Mouse (Mus musculus): ENCODE results near the gene Hoxc5.

Gene Hoxc5

DNA sequence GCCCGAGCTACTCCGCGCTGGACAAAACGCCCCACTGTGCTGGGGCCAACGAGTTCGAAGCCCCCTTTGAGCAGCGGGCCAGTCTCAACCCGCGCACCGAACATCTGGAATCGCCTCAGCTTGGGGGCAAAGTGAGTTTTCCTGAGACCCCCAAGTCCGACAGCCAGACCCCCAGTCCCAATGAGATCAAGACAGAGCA lies at the start of gene Hoxc5:
TSS of gene Hoxc5 (plus strand) at position 132 of the 199 bp plus-strand sequence.
- DNase-seq (ENCODE audit: low read depth) = no peak

DNA sequence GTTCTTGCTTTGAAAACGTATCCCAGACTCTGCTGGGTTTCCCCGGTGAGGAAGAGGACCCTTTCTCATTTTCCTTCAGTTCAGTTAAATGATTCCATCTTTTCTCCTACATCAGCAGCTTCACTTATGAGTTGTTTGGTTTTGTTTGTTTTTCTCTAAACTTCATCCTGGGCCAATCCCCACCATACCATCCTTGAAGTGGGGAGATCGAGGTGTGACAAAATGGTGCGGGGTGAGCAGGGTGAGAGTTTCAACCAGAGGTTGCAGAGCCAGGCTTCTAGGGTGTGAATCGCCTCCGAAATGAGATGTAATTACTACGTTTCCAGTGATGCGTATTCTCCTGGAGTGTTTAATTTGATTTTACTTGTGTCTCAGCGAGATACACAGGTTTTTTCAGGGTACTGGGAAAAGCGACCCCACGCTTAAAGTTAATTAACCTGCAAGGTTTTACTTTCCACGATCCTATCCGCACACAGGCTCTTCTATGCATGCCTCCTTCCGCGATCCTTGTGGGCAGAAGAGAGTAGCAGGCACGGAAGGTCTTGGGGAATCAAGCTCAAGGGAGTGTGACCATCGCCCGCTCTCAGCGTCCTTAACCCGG lies 49.2 kb upstream of the Hoxc5 start:
- no peak for DNase-seq (ENCODE audit: low read depth)

DNA sequence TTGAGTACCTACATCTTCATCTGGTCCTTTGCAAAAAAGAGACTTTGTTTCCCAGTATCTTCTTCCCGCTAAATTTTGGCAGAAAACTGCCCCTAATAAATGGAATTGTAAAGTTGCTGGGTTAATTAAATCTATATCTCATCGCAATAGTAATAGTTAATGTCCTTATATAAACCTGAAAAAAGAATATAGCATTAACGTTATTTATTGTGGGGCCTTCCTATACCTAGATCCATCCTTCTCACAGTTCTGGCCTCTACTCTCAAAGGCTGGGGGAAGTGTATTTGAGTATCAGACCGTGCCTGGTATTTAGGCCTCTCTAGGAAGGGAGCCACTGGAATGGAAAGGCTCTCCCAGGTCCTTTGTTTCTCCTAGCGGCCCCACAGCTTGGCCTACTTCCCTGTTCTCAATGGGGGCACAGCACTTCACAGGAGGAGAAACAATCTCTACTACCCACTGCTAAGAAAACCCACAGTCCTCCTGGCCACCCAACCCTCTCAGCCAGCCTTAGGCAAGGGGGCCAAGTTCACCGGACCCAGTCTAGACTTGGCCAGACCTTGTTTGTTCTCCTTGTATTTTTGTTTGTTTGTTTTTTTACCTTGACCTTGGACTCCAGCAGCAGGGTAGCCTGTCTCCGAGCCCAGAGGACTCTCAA lies 48.5 kb upstream of the Hoxc5 start:
- no peak for DNase-seq (ENCODE audit: low read depth)

DNA sequence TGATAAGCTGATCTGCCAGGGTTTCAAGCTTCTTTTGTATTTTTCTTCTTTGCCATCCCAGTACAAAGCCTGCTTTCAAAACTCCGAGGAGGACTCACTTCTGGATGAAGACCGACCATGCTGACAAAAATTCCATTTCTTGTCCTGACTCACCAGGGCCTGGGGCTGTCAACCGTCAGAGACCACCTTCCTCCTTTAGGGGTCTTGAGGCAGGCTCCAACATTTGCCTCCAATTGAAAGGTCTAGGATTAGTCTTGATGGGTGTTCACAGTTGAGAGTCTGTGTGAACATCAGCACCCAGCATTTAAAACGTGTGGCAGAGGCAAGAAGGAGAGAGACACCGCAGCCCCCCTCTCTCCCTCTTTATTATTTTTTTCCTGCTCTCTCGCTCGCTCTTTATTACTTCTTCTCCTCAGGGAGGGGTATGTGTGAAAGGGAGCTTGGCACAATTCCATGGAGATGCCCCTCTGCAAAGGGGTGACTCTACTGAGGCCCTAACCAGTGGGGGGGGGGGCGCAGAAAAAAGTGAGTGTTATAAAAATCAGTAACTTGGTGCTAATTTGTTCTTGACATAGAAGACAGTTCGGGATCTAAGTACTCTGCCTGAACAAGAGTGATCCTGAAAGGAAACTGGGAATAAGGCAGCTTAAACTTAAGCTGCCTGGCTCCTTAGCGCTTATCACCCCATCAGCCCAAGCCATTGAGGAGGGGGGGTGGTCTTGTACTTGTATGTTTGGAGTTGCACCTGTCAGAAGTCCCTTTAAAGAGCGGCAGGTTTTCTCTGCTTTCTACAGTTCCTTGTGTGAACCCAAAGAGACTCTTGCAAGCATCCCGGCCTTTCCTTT lies 47.7 kb upstream of the Hoxc5 start:
- no peak for DNase-seq (ENCODE audit: low read depth)

DNA sequence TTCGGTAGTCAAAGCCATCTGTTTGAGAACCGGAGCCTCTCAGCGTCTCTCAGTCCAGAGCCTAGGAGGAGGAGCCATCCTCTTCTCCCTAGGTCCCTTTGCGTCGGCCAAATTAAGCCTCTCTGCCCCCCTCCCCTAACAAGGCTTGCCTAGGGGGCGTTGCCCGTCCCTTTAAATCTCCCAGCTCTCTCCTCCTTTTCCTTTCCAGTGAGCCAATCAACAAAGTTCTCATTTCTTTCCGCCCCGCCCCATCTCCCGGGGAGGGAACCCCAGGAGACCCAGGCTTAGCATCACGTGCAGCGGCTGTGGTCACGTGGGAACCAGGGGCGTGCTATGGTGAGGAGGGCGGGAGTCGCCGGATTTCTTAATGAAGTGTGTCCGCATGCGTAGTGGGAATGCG lies 46.6 kb upstream of the Hoxc5 start:
- no peak for DNase-seq (ENCODE audit: low read depth)

DNA sequence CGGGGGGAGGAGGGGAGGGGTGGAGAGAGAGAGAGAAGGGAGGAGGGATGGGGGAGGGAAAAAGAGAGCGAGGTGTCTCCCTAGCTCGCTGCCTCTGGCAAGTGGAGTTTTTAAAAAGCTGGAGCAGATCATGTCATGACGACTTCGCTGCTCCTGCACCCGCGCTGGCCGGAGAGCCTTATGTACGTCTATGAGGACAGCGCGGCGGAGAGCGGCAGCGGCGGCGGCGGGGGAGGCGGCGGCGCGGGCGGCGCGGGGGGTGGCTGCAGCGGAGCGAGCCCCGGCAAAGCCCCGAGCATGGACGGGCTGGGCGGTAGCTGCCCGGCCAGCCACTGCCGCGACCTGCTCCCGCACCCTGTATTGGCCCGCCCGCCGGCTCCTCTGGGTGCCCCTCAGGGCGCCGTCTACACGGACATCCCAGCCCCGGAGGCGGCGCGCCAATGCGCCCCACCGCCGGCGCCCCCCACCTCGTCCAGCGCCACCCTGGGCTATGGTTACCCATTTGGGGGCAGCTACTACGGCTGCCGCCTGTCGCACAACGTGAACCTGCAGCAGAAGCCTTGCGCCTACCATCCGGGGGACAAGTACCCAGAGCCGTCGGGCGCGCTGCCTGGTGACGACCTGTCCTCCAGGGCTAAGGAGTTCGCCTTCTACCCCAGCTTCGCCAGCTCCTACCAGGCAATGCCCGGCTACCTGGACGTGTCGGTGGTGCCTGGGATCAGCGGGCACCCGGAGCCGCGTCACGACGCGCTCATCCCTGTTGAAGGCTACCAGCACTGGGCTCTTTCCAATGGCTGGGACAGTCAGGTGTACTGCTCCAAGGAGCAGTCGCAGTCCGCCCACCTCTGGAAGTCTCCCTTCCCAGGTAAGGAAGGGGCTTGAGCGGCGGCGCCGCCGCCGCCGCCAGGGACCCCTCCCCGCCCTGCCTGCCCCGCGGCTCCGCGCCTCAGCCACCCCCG lies 45.9 kb upstream of the Hoxc5 start, which contains the start of gene Hoxc13:
TSS of gene Hoxc13 (plus strand) at position 51 of the 959 bp plus-strand sequence.
- DNase-seq (ENCODE audit: low read depth) = no peak

DNA sequence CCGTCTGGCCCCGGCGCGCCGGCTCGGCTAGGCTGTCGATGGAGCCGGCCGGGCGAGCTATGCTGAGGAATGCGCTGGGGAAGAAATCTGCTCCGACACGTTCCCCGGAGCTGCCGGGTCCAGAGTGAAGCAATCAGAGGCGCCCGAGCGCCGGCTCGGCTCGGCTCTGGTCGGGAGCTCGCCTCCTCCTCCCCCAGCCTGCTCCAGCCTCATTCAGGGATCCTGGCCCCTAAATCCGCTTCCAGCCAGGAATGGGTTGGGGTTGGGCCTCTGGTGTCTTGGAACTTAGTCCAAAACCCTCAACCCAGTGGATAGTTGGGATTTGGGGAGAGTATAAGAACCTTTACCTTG lies 45.3 kb upstream of the Hoxc5 start:
- no peak for DNase-seq (ENCODE audit: low read depth)

DNA sequence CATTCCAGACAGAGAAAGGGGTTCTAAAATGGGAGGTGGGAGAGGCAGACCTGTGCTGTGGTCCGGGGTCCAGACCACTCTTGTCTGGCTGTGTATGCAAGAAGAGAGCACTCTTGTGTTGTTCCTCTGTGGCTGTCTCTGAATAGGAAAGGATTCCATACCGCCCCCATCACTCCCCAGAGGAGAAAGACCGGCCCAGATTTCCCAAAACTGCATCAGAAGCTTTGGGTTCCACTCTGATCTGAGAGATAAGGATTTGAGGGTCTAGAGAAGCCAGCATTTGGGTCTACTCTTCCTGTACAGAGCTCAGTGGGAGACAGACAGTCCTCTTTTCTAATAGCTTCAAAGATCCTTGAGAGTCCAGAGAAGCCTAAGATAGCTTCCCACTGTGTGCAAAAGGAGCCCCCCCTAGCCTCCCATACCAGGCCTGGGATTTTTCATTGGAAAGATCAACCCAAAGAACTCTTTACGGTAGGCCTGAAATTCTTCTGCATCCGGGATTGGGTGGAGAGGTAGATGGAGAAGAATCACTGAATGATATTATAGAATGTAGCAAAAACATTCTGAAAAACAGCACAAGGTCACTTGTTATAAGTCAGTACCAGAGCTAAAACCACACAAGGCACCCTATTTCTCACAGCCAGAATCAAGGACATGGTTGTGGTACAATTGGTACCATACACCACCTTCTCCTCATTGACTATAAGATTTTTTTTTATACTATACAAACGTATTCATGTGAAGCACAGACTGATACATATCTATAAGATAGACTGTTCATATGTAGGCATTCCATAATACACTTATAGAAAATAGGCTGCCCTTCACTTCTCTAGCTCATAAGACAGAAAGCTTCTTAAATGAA lies 44.4 kb upstream of the Hoxc5 start:
- DNase-seq (ENCODE audit: low read depth) = no peak

DNA sequence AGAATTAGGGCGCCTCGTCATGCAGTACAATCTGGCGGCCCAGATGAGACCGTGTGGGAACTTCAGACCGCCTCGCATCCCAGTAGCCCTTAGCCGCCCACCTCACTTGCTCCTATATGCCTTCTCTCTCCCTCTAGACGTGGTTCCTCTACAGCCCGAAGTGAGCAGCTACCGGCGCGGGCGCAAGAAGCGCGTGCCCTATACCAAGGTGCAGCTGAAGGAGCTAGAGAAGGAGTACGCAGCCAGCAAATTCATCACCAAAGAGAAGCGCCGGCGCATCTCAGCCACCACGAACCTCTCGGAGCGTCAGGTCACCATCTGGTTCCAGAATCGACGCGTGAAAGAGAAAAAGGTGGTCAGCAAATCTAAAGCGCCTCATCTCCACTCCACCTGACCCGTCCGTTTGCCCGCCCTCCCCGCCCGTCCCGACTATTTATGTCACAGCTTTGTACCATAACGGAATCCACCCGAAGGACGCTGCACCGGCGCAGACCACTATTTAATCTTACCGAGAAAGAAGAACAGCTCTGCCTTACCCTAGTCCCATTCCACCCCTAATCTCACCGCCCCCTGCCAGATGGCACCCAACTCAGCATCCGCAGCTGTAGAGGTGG lies 40.1 kb upstream of the Hoxc5 start:
- DNase-seq (ENCODE audit: low read depth) = no peak

DNA sequence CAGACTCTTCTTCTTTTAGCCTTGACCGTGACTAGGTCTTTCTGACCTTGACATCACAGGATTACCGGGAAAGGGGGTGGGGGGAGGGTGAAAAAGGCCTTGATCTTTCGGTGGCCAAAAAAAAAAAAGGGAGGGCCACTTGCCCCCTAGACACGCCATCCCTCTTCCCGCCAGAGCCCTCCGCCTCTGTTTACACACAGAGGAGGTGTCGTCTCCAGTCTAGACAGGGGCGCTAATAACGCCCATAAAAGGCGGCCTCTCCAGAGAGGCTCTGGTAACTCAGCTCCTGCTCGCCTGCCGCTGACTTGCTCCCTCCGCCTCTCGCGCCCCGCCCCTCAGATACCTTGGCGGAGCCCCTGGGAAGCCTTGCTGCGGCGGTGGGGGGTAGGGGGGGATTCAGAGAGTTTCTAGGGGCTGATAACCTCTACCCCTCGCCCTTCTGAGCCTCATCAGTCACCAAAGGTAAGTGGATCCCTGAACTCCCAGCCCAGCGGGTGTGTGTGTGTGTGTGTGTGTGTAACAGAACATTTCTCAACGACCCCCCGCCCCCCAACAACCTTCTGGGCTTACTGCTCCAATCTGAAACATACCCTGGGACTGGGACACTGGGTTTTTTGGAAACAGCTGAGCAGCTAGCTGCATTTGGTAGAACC lies 35.4 kb upstream of the Hoxc5 start:
- DNase-seq (ENCODE audit: low read depth) = no peak

DNA sequence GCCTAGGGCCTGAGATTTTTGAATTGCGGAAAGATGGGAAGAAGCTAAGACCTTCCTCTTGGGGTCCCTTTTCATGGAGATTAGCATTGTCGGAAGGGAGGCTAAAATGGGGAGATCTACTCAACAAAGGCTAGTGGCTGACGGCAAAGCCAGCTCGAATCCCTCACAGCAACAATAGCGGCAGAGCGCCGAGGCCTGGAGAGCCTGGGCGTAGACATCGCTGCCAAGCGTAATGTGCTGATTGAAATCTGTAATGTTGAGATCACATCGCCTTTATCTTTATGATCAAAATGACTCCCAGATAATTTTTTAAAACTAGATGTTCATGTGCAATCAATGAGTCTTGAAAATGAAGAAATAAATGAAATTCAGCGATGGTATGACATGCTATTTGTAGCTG lies 32.8 kb upstream of the Hoxc5 start:
- no peak for DNase-seq (ENCODE audit: low read depth)

DNA sequence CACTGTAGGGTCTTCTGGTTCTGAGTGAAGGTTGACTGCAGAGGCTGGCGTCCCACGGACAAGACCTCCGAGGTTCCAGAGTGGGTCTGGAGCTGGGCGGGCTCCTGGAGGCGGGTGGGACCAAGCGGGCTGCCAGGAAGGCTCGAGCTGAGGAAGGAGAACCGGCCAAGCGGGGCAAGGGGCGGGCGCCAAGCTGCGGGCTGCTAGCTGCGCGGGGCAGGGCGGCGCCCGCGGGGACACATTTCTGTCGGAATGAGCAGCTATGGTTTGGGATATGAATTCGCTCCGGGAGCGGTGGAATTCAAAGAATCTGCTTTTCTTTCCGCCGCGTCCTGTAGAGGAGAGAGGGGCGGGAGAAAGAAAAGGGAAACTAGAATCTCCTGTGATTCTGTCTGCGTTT lies 32.3 kb upstream of the Hoxc5 start:
- no peak for DNase-seq (ENCODE audit: low read depth)

DNA sequence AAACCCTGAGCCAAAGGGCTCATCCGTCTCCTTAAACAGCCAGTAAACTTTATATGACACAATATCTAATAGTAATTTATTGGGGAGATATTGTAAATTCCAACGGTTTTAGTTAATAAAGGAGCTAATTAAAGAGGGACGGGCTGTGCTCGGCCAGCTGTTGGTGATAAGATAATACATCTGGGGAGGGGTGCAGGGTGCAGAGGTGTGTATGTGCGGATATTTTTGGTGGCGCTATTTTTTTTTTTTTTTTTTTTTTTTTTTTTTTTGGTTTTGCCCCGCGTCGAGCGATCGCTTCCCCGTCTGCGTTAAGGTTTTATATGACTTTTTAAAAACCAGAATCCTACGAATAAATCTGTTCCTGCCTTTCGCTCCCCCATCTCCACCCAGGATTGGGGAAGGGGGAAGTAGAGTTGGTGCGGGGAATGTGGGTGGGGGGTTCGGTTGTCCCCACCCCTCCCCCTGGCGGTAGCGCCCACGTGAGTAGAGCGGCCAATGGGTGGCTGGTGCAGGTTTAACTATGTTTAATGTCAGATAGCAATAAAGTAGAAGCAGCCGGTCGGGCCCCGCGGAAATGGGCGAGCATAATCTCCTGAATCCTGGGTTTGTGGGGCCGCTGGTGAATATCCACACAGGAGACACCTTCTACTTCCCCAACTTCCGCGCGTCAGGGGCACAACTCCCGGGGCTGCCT lies 30.8 kb upstream of the Hoxc5 start, which contains the start of gene Hoxc12:
TSS of gene Hoxc12 (plus strand) at position 479 of the 694 bp plus-strand sequence.
- DNase-seq (ENCODE audit: low read depth) = no peak

DNA sequence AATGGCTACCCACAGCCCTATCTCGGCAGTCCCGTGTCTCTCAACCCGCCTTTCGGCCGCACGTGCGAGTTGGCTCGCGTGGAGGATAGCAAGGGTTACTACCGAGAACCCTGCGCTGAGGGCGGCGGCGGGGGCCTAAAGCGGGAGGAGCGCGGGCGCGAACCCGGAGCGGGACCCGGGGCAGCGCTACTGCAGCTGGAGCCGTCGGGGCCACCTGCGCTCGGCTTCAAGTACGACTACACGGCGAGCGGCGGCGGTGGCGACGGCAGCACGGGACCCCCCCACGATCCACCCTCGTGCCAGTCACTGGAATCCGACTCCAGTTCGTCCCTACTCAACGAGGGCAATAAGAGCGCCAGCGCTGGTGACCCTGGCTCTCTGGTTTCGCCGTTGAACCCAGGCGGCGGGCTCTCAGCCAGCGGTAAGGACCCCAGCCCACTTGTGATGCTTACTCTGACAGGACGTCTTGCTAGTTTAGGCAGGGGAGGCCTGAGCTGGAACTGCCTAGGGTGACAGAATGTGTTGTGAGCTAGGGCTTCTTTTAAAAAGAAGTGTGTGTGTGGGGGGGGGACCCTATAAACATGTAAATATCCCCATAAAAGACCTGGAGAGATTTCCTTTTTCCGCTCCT lies 30.1 kb upstream of the Hoxc5 start:
- no peak for DNase-seq (ENCODE audit: low read depth)

DNA sequence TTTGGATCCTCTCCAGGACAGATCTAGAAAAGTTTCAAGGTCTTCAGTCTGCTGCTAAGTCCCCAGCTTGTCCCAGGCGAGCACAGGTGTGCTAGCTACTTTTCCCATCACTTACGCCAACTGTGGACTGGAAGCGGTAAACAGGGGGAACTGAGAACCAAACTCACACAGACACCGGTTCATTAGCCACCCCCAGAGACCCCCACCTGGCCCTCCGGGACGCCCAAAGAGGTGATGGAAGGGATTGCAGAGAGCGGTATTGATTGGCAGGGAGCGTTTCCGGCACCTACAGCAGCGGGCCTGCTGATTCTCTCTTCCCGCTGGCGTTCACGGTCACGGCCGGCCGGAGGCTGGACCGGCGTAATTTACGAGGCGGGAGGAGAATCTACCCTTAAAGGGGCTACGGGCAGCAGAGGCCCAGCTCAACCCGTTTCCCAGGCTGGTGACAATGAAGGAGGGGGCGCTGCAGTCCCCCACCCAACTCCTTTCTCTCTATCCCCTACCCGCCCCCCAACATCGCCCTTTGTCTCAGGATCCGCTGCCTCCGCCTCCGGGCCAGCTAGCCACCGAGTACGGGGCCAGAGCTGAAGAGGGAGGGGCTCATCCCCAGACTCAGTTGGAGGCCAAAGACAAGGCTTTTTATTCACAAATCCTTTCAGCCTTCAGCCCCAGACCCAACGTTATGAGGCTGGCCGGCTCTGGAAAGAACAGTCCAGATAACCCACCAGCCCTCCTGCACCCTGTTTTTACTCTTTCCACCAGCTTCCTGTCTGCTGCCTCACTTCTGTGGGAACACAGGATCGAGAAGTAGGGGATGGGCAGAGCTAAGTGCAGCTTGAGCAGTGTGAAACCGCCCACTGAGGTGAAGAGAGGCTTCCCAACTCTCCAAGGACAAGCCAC lies 27.7 kb upstream of the Hoxc5 start:
- DNase-seq (ENCODE audit: low read depth) = no peak

DNA sequence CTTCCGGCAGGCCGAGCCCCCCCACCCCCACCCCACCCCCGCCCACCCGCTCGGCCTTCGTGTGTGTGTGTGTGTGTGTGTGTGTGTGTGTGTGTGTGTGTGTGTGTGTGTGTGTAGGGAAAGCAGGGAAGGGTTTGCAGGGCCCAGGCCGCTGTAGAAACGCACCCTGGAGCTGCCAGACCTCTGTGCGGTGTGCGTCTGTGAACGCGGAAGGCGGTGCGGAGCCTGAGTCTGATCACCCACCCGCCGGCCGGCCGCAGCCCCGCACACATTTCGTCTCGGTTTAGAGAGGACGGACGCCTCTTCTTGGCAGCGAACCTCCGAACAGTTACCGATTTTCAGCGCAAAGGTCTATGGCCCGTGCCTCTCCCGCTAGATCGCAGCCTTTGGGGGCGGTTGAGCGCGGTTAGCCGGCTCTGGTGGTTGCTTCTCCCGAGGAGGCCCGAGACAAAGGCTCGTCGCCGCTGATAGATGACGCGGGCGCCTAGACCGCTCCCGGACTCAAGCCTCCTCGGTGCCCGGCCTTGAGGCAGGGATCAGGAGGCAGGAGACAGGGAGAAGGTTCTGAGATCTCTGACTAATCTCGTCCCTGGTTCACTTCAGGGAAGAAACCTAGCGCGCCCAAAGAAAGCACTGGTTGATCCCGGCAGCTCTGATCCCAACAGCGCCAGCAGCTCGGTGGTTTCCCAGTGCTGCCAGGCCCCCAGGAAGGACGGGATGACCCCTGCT lies 24.3 kb upstream of the Hoxc5 start:
- DNase-seq (ENCODE audit: low read depth) = no peak

DNA sequence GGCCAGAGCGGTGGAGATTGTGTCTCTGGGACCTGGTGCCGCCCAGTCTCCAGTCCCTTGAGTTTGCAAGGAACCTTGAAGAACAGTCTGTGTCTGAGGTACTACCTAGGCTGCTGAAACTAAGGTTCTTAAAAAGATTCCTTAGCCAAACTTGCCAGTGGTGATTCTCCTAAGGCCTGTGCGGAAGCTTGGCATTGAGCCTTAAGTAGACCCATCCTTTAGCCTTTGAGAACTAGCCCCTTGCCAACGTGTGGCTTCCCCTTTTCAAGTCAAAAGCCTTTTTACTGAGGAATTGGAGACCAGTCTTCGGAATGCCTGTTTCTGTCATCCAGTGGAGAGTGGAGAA lies 23.8 kb upstream of the Hoxc5 start:
- DNase-seq (ENCODE audit: low read depth) = no peak

All from naive thymus-derived CD4-positive, alpha-beta T cell, adult 2 months (primary cell).